Mouse (Mus musculus) Patski (cell line): ENCODE measurements around the gene Gpr171. TPM values are rescaled to one million over a fixed set of nuclear protein-coding genes. Genes with fewer than 3 reads are reported as not detected.
A peak's percentile ranks its signal among the peaks of the same experiment; 100 is the strongest.
"Not testable (repeated sequence)": the region's sequence is repeated elsewhere in the genome, so short reads cannot be mapped to it uniquely, and the experiment has no call there.

Experiments
- ATAC-seq: fragments of 100-300 bp; one replicate; pipeline ENCODE4 v1.8.0; 2021
- CTCF ChIA-PET: fragments of 350-600 bp; sonication (Branson Sonifier 250); formaldehyde crosslinking; loops from one replicate; lab custom pipeline; 2022; ENCODE audit warnings: inconsistent platforms; lab: Charles Lee
- POLR2A ChIA-PET: fragments of 350-600 bp; sonication (Branson Sonifier 250); formaldehyde crosslinking; loops from one replicate; lab custom pipeline; 2022; ENCODE audit warnings: antibody characterized with exemption, inconsistent platforms; lab: Charles Lee
- DNase-seq: peaks from one replicate; pipeline ENCODE4 v3.0.0-alpha.2; 2011; ENCODE audit warnings: low read depth, low spot score
- H3K27me3 ChIP-seq: fragments of 371-371 bp; one replicate; pipeline ENCODE4 v1.5.1; 2021
- CTCF ChIP-seq: fragments of 100-300 bp; IDR thresholded peaks from one replicate; pipeline ENCODE4 v1.5.1; 2021
- in situ Hi-C: fragments of 300-500 bp; cut with MboI; formaldehyde crosslinking; loops from 3 replicates; pipeline ENCODE4 v1.11.1; 2018; ENCODE audit warnings: low pct_unique_long_range_greater_than_20kb, mixed read lengths
- polyA plus RNA-seq: library from polyadenylated mRNA; unstranded; gene quantifications from one replicate; pipeline ENCODE4 v1.2.3, GENCODE M21; 2021

Gene Gpr171
- not detected for polyA plus RNA-seq

- no peaks in the 10 kb centered on the region for H3K27me3 ChIP-seq
- no peak for ATAC-seq
- ChIA-PET POLR2A (interaction anchor here (1.2 kb wide), 1 partner anchor 12 kb away, joined by 3 read pairs; no protein-coding TSS in a partner anchor), CTCF (interaction anchor here (0.8 to 1.4 kb wide), 5 partner anchors 11 to 32 kb away, joined by 3 to 4 read pairs (median 3); no protein-coding TSS in a partner anchor)
- TF ChIP-seq CTCF, result no peak
- in situ Hi-C loops, result loop anchor here (25.0 kb wide), 1 partner anchor 1411 kb away; no protein-coding TSS in a partner anchor
- DNase-seq, result no peak
Observed at GRCm38 (mm10) chr3:59101218-59101986, at the start of gene Gpr171. Gene Gpr171, minus strand, starts transcription at chr3:59101821.

GRCm38 (mm10) chr3:59150624-59151023 is 49.0 kb upstream of the Gpr171 start:
- no peak for ATAC-seq
- ChIA-PET POLR2A (no interaction called here), CTCF (interaction anchor here (1.0 to 2.2 kb wide), 5 partner anchors 10 to 74 kb away, joined by 3 to 5 read pairs (median 4); no protein-coding TSS in a partner anchor)
- in situ Hi-C loops, result no loop called here
- H3K27me3 ChIP-seq, result no peaks in the 10 kb centered on the region
- no peak for DNase-seq
- TF ChIP-seq CTCF, result no peak

GRCm38 (mm10) chr3:59149646-59150045 is 48.0 kb upstream of the Gpr171 start:
- no peak for TF ChIP-seq CTCF
- ChIA-PET CTCF (interaction anchor here (0.8 to 2.2 kb wide), 9 partner anchors 8 to 73 kb away, joined by 3 to 5 read pairs (median 4); no protein-coding TSS in a partner anchor), POLR2A (interaction anchor here (1.1 kb wide), 1 partner anchor 10 kb away, joined by 4 read pairs; no protein-coding TSS in a partner anchor)
- ATAC-seq (no peak), DNase-seq (no peak)
- H3K27me3 ChIP-seq, result no peaks in the 10 kb centered on the region
- in situ Hi-C loops, result no loop called here

- ChIA-PET POLR2A (no interaction called here), CTCF (interaction anchor here (1.4 to 2.1 kb wide), 4 partner anchors 9 to 31 kb away, joined by 5 to 7 read pairs (median 6); partner anchors contain the start of gene P2ry14)
- in situ Hi-C loops, result no loop called here
- ATAC-seq, result no peak
- H3K27me3 ChIP-seq, result no peaks in the 10 kb centered on the region
- no peak for DNase-seq
- TF ChIP-seq CTCF, result no peak
Observed at GRCm38 (mm10) chr3:59145194-59145593, 43.6 kb upstream of the Gpr171 start.

- ChIA-PET POLR2A (interaction anchor here (0.7 kb wide), 1 partner anchor 84 kb away, joined by 4 read pairs; no protein-coding TSS in a partner anchor), CTCF (interaction anchor here (0.6 to 3.3 kb wide), 4 partner anchors 8 to 21 kb away, joined by 3 to 15 read pairs (median 4); no protein-coding TSS in a partner anchor)
- in situ Hi-C loops, result no loop called here
- no peak for DNase-seq
- H3K27me3 ChIP-seq, result no peaks in the 10 kb centered on the region
- no peak for ATAC-seq
- no peak for TF ChIP-seq CTCF
Observed at GRCm38 (mm10) chr3:59141507-59142305, 40.1 kb upstream of the Gpr171 start.

- DNase-seq, POLR2A ChIA-PET: not testable (repeated sequence)
Observed at GRCm38 (mm10) chr3:59140941-59141340, 39.3 kb upstream of the Gpr171 start.

GRCm38 (mm10) chr3:59140115-59140514 is 38.5 kb upstream of the Gpr171 start:
- ChIA-PET POLR2A (interaction anchor here (0.5 kb wide), 1 partner anchor 1921 kb away, joined by 3 read pairs; no protein-coding TSS in a partner anchor), CTCF (interaction anchor here (0.7 to 3.3 kb wide), 7 partner anchors 9 to 19 kb away, joined by 3 to 15 read pairs (median 4); no protein-coding TSS in a partner anchor)
- in situ Hi-C loops, result no loop called here
- no peaks in the 10 kb centered on the region for H3K27me3 ChIP-seq
- DNase-seq (no peak), ATAC-seq (no peak)
- no peak for TF ChIP-seq CTCF

More at GRCm38 (mm10) chr3:59140941-59141340, 39.3 kb upstream of the Gpr171 start:
- CTCF ChIA-PET, result interaction anchor here (1.4 to 3.3 kb wide), 3 partner anchors 9 to 20 kb away, joined by 4 to 15 read pairs (median 4); no protein-coding TSS in a partner anchor
- ATAC-seq, in situ Hi-C loops, H3K27me3 ChIP-seq: not testable (repeated sequence)

- POLR2A ChIA-PET, result interaction anchor here (0.5 to 0.9 kb wide), 2 partner anchors 23 to 1920 kb away, joined by 3 to 4 read pairs; no protein-coding TSS in a partner anchor
- DNase-seq (peak; percentile 15), ATAC-seq (peak; percentile 59)
- in situ Hi-C loops, result no loop called here
- H3K27me3 ChIP-seq, result no peaks in the 10 kb centered on the region
- no peak for TF ChIP-seq CTCF
- CTCF ChIA-PET, result interaction anchor here (0.7 to 3.3 kb wide), 9 partner anchors 9 to 20 kb away, joined by 3 to 15 read pairs (median 4); no protein-coding TSS in a partner anchor
Observed at GRCm38 (mm10) chr3:59139651-59140051, 38.0 kb upstream of the Gpr171 start.

GRCm38 (mm10) chr3:59138946-59139468 is 37.4 kb upstream of the Gpr171 start:
- TF ChIP-seq CTCF, result no peak
- no peaks in the 10 kb centered on the region for H3K27me3 ChIP-seq
- POLR2A ChIA-PET, result interaction anchor here (0.9 kb wide), 1 partner anchor 24 kb away, joined by 4 read pairs; no protein-coding TSS in a partner anchor
- DNase-seq (no peak), ATAC-seq (no peak)
- CTCF ChIA-PET, result interaction anchor here (0.7 to 3.3 kb wide), 9 partner anchors 10 to 77 kb away, joined by 3 to 15 read pairs (median 4); no protein-coding TSS in a partner anchor
- in situ Hi-C loops, result no loop called here
